Mouse (Mus musculus) hindbrain, embryonic 11.5 days (tissue): ENCODE results near the gene F2r. TPM values are rescaled to one million over a fixed set of nuclear protein-coding genes. Genes with fewer than 3 reads are reported as not detected.

Experiments used
- ATAC-seq: fragments of 200-750 bp; cut with Nextera tagmentation; 2 replicates; pipeline ENCODE4 v1.8.0; 2017; ENCODE audit warnings: mild to moderate bottlenecking, moderate TSS enrichment, moderate library complexity; ENCODE audit not compliant: low FRiP score
- DNase-seq: peaks from one replicate; pipeline ENCODE4 v3.0.0-alpha.2; 2015; ENCODE audit warnings: low spot score
- H3K27ac ChIP-seq: fragments of 300-500 bp; sonication (generic); 2 replicates; pipeline ENCODE4 v1.5.1; 2014; ENCODE audit warnings: mild to moderate bottlenecking, low read depth, low read length
- H3K27me3 ChIP-seq: fragments of 300-500 bp; sonication (generic); 2 replicates; pipeline ENCODE4 v1.6.1; 2014; ENCODE audit warnings: mild to moderate bottlenecking, low read length, moderate library complexity, mixed read lengths; ENCODE audit not compliant: control insufficient read depth, insufficient read depth
- H3K36me3 ChIP-seq: fragments of 300-500 bp; sonication (generic); 2 replicates; pipeline ENCODE4 v1.6.1; 2014; ENCODE audit warnings: mild to moderate bottlenecking, low read length, moderate library complexity, mixed read lengths; ENCODE audit not compliant: control insufficient read depth, insufficient read depth
- H3K4me1 ChIP-seq: fragments of 300-500 bp; sonication (generic); replicated peaks from 2 replicates; pipeline ENCODE4 v1.6.1; 2014; ENCODE audit warnings: low read length, mixed read lengths; ENCODE audit not compliant: control insufficient read depth, insufficient read depth
- H3K4me2 ChIP-seq: fragments of 300-500 bp; sonication (generic); replicated peaks from 2 replicates; pipeline ENCODE4 v1.6.1; 2014; ENCODE audit warnings: mild to moderate bottlenecking, low read depth, low read length
- H3K4me3 ChIP-seq: fragments of 300-500 bp; sonication (generic); 2 replicates; pipeline ENCODE4 v1.5.1; 2014; ENCODE audit warnings: low read depth, low read length
- H3K9ac ChIP-seq: fragments of 300-500 bp; sonication (generic); 2 replicates; pipeline ENCODE4 v1.6.1; 2014; ENCODE audit warnings: low read depth, low read length
- H3K9me3 ChIP-seq: fragments of 300-500 bp; sonication (generic); 2 replicates; pipeline ENCODE4 v1.6.1; 2016; ENCODE audit warnings: low read length; ENCODE audit not compliant: control insufficient read depth
- WGBS: fragments of 180-500 bp; shearing (Covaris S2); extraction: QIAGEN DNeasy Blood & Tissue Kit; methylation state at CpG from one replicate; pipeline ENCODE4 v1.1.7; 2014; 5-methylcytosine and 5-hydroxymethylcytosine counted together
- polyA plus RNA-seq: library from polyadenylated mRNA; unstranded; fragments of >200 nt; fragmentation: Nextera tagmentation; extraction: Ambion mirVana; gene quantifications from 2 replicates; pipeline ENCODE4 v1.2.1, GENCODE M21; 2014

Gene F2r
- polyA plus RNA-seq, 1 experiment from 2014 or later: 123 TPM

DNA sequence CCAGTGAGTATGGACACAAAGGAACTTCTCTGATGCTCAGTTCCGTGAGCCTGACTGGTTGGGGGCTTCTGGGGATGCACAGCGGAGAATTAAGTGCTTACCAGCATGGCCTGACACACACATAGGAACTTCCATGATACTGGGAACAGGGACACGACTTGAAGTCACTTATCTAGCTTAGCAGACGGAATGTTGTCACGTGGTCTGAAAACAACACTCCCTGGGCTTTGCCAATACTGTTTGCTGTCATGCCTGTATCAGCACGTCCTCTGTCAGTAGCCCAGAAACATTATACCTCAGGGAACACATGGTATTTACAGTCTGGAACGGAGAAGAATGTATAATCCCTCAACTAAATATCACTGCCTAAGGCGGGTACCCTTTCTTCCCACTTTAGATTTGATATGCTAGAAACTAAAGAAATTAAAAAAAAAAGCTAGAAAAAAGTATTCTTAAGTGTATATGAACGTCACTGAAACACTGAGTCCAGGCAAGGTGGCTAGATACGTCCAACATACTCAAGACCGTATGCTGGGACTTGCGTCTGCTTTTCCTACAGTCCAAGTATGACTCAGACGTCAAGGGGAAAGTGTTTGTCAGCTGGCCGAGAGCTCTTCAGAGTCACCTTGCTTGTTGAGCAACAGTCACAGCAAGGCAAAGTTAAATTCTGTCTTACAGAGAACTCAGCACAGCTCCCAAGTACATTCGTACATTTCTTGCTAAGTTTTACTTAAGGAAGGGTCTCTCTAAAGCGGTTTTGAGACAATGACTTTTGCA, 7.3 kb downstream of the F2r start:
- 93% methylated on average over 16 of the region's 16 CpGs for WGBS
- no peak overlapping the region for H3K9ac ChIP-seq
- no peaks in the 10 kb centered on the region; the same call in 1 of the 2 replicates for H3K36me3 ChIP-seq

DNA sequence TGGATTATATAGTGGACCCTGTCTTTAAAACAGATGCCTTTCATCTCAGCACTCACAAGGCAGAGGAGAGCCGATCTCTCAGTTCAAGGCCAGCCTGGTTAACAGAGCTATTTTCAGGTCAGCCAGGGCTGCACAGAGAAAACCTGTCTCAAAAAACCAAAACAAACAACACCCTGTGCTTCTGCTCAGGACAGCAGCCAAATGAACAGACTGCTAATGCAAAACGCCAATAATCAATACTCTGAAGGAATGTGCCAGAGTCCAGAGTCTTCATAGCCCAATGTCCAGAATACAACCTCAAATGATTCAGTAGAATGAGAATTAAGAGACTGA, 9.2 kb downstream of the F2r start:
- ATAC-seq: no peak
- Histone ChIP-seq H3K4me1 (no peaks in the 10 kb centered on the region), H3K9me3 (no peaks in the 10 kb centered on the region), H3K27me3 (no peaks in the 10 kb centered on the region), H3K36me3 (peaks cover 5% of the 10 kb centered on the region; the same call in 1 of the 2 replicates), H3K27ac (no peak overlapping the region), H3K9ac (no peak overlapping the region), H3K4me2 (no peak overlapping the region), H3K4me3 (no peak overlapping the region)
- DNase-seq: no peak
- WGBS: 93% methylated on average over 2 of the region's 2 CpGs

More for the DNA sequence above, 7.3 kb downstream of the F2r start:
- ATAC-seq (no peak), DNase-seq (no peak)
- Histone ChIP-seq H3K9me3 (no peaks in the 10 kb centered on the region), H3K4me1 (no peaks in the 10 kb centered on the region; the same call in 1 of the 2 replicates), H3K4me2 (no peak overlapping the region), H3K27me3 (no peaks in the 10 kb centered on the region), H3K27ac (no peak overlapping the region), H3K4me3 (no peak overlapping the region)

DNA sequence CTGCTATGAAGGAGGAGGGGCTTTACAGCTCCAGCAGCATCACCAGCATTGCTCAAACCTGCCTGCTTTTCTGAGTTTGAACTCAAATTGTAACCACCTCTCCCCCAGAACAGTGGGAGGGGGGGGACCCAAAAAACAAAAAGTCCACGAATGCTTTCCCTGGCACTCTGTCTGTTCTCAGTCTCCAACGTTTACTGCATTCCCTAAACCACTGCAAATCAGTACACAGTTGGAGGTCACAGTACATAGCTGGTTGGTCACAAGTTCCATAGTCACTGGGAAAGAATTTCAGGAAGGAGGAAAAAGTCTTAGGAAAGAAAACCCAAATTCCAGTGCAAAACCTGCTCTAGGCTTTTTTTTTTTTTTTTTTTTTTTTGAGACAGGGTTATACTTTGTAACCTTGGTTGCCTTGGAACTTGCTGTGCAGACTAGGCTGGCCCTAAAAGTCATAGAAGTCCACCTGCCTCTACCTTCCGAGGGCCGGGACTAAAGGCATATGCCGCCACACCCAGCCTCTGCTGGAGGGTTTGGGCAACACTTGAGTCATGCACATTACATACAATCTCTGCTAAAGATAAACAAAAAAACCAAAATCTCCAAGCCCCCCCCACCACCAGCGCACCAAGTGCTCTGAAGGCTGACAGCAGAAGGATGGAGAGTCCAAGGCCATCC, 9.7 kb downstream of the F2r start:
- Histone ChIP-seq H3K36me3 (peaks cover 6% of the 10 kb centered on the region; the same call in 1 of the 2 replicates), H3K27ac (no peak overlapping the region), H3K27me3 (no peaks in the 10 kb centered on the region), H3K4me2 (no peak overlapping the region), H3K4me1 (no peaks in the 10 kb centered on the region), H3K9me3 (no peaks in the 10 kb centered on the region), H3K4me3 (no peak overlapping the region), H3K9ac (no peak overlapping the region)
- no peak for ATAC-seq
- WGBS: 84% methylated on average over 6 of the region's 6 CpGs
- no peak for DNase-seq

DNA sequence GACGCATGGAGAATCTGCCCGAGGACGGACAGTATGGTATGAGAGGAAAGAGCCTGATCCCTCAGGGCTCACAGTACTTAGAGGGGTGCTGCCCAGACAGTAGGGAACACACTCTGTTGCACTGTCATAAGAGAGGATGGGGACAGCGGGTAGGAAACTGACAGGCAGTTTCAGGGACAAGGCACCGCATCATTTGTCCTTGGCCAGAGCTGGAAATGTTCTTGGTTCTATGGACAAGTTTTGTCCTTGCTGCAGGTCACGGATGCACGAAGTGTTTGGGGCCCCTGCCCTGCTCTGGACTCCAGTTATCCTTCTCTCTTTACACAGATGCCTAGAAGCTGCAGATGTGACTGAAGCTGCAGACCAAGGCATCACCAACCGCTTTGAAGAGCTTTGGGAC, 11.3 kb downstream of the F2r start:
- H3K9ac ChIP-seq: no peak overlapping the region
- no peaks in the 10 kb centered on the region for H3K27me3 ChIP-seq
- no peaks in the 10 kb centered on the region for H3K4me1 ChIP-seq
- no peaks in the 10 kb centered on the region for H3K9me3 ChIP-seq
- ATAC-seq (no peak), DNase-seq (no peak)
- no peak overlapping the region for H3K27ac ChIP-seq
- WGBS: 94% methylated on average over 8 of the region's 8 CpGs
- H3K4me2 ChIP-seq: no peak overlapping the region
- peaks cover 6% of the 10 kb centered on the region; the same call in 1 of the 2 replicates for H3K36me3 ChIP-seq
- no peak overlapping the region for H3K4me3 ChIP-seq

DNA sequence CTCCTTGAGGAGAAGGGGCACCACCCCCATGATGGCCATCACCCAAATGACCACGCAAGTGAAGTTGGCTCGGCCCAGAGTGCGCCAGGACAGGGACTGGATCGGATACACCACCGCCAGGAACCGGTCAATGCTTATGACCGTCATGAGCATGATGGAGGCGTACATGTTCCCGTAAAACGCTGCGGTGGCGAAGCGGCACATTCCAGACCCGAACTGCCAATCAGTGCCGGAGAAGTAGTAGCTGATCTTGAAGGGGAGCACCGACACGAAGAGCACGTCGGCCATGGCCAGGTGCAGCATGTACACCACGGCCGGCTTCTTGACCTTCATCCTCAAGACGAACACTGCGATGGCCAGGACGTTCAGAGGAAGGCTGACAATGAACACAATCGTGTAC, 14.0 kb downstream of the F2r start:
- no peak overlapping the region for H3K4me2 ChIP-seq
- H3K36me3 ChIP-seq: peaks cover 8% of the 10 kb centered on the region; the same call in 1 of the 2 replicates
- ATAC-seq (no peak), DNase-seq (no peak)
- H3K4me1 ChIP-seq: no peaks in the 10 kb centered on the region
- 96% methylated on average over 25 of the region's 25 CpGs for WGBS
- no peak overlapping the region for H3K4me3 ChIP-seq
- no peak overlapping the region for H3K27ac ChIP-seq
- H3K9me3 ChIP-seq: no peaks in the 10 kb centered on the region
- no peaks in the 10 kb centered on the region for H3K27me3 ChIP-seq
- no peak overlapping the region for H3K9ac ChIP-seq

DNA sequence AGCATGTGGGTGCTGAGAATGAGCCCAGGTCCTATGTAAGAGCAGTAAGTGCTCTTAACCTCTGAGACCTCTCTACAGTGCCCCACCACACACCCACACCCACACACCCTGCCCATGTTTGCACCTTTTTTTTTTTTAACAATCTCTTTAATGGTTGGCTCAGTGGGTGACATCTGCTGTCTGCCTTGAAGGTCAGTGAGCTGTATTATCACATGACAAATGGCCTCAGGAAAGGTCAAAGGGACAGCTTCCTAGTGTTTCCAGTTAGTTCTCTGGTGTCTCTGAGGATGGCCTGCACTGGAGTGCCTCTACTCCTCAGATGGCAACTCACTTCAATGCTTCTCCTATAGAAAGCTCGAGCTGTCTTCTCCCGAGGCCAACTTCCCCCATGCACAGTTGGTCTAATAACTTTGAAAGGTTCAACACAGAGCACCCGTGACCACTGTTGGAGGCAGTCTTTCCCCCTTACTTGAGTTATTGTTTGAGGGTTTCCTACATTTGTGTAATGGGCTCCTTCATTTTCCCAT, 18.4 kb downstream of the F2r start:
- no peak for DNase-seq
- Histone ChIP-seq H3K4me3 (no peak overlapping the region), H3K27me3 (no peaks in the 10 kb centered on the region), H3K4me1 (no peaks in the 10 kb centered on the region), H3K36me3 (peaks cover 8% of the 10 kb centered on the region; the same call in 1 of the 2 replicates), H3K27ac (no peak overlapping the region), H3K9ac (no peak overlapping the region), H3K4me2 (no peak overlapping the region), H3K9me3 (no peaks in the 10 kb centered on the region)
- no peak for ATAC-seq
- WGBS: 62% methylated on average over 3 of the region's 3 CpGs

DNA sequence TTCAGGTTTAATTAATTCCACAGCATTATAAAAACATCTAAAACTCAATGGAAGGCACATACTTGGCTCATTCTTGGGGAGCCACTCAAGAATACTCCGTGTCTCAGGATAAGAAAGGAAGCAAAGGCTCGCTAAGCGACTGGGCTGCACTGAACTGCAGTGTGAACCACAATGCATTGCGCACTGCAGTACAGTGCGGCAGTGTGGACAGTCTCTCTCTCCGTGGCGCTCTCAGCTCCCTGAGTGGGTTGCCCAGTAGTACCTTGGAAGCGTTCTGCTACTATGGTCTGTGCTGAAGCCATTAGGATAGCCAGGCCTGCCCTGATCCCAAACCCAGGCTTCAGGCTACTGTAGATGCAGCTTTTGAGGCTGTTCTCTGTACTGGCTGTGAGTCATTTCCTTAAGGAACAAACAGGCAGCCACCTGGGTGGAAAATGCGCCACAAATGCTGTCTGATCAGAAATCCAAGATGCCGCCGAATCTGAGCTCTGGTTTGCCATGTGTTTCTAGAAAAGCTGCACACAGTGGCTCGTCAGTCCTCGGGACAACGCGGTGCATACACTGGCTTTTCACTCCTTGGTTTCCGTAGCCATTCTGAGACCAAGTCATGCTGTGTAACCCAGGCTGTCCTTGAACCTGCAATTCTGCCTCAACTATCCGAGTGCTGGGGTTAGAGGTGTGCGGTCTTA, 19.9 kb downstream of the F2r start:
- no peak overlapping the region for H3K4me2 ChIP-seq
- H3K27me3 ChIP-seq: no peaks in the 10 kb centered on the region
- DNase-seq (no peak), ATAC-seq (no peak)
- H3K27ac ChIP-seq: no peak overlapping the region
- WGBS: 90% methylated on average over 18 of the region's 18 CpGs
- no peak overlapping the region for H3K4me3 ChIP-seq
- H3K36me3 ChIP-seq: 0 out of 2 replicates have a peak, but pooled peaks cover 2% of the 10 kb centered on the region
- H3K4me1 ChIP-seq: no peaks in the 10 kb centered on the region
- H3K9me3 ChIP-seq: no peaks in the 10 kb centered on the region
- H3K9ac ChIP-seq: no peak overlapping the region

DNA sequence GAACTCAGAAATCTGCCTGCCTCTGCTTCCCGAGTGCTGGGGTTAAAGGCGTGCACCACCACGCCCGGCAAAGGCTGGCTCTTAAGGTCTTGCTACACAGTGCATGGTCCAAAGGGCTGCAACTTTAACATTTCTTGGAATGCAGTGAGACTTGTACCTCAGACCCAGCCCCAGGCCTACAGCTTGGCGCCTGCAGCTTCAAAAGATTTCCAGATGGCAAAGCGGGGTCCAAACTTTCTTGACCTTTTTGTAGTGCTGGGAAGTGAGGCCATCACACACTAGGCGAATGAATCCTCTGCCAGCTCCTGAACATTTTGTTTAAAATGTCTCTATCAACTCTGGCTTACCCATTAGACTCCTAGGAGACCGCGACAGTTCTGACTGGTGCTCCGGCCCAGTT, 20.7 kb downstream of the F2r start:
- no peaks in the 10 kb centered on the region for H3K9me3 ChIP-seq
- WGBS: 95% methylated on average over 10 of the region's 10 CpGs
- no peak overlapping the region for H3K27ac ChIP-seq
- 0 out of 2 replicates have a peak, but pooled peaks cover 2% of the 10 kb centered on the region for H3K36me3 ChIP-seq
- DNase-seq: no peak
- H3K4me3 ChIP-seq: no peak overlapping the region
- no peak overlapping the region for H3K9ac ChIP-seq
- no peak overlapping the region for H3K4me2 ChIP-seq
- no peaks in the 10 kb centered on the region for H3K27me3 ChIP-seq
- H3K4me1 ChIP-seq: no peaks in the 10 kb centered on the region
- ATAC-seq: no peak
